Mouse (Mus musculus): ENCODE results near the gene Vmo1.

DNA sequence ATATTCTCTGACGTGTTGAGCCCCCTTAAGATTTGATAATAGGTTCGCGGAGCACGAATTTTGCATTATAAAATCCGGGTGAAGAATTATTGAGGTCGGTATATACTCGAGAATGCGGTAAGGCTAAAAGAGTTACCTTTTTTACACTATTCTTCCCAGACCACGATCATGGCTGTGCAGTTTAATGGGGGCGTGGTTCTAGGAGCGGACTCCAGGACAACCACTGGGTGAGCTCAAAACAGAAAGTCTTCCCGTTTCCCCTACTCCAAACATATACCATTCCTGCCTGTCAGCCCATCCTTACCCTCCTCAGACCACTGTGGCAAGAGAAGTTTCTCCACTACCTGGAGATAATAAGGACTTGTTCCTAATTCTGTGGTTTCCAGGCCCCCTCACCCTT is 11.3 kb upstream of the Vmo1 start:
- no peak for TF ChIP-seq CTCF (IDR thresholded peaks at IDR 0.05; ENCODE audit: borderline replicate concordance, insufficient read depth, low read depth, low read length)
- no peak for TF ChIP-seq POLR2A (IDR thresholded peaks at IDR 0.05; ENCODE audit: borderline replicate concordance, insufficient read depth, low read length)

Measured in cerebellum, adult 2 months (tissue).